Mouse (Mus musculus) kidney, adult 2 months (tissue): ENCODE results near the gene Cobl.

Experiments
- CTCF ChIP-seq: fragments of 200-500 bp; conservative IDR thresholded peaks from 2 replicates; pipeline ENCODE4 v1.5.1; 2011; ENCODE audit warnings: low read depth, mild to moderate bottlenecking, control low read depth, low read length, moderate library complexity, mixed read lengths; ENCODE audit not compliant: insufficient read depth, insufficient read length
- POLR2A ChIP-seq: fragments of 200-500 bp; IDR thresholded peaks from one replicate; pipeline ENCODE4 v1.6.1; 2011; ENCODE audit warnings: low read depth, low read length, control low read depth

DNA sequence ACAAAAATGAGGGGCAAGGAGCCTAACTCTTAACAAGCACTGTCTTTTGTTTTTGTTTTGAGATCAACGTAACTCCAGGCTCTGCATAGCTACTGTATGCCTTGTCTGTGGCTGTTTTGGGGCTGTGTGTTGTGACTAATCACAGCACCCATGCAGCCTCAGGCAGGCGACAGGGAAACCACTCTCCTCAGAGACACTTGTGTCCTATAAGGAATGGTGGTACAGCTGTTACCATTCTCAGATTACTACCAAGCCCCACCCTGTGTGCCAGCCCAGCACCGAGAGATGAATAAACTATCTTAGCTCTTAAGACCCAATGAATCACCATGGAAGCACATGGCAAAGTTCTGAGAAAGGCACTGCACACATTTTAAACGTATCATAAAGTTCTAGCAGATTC, 29.7 kb downstream of the Cobl start:
- TF ChIP-seq CTCF (no peak), POLR2A (no peak)
